Mouse (Mus musculus): Measurements from ENCODE around the gene Hmga1b. TPM values are rescaled to one million over a fixed set of nuclear protein-coding genes. Genes with fewer than 3 reads are reported as not detected.
"Not testable (repeated sequence)": the region's sequence is repeated elsewhere in the genome, so short reads cannot be mapped to it uniquely, and the experiment has no call there.

The Hmga1b gene
- polyA plus RNA-seq, 1 experiment from 2014 or later = 1.6 TPM

DNA sequence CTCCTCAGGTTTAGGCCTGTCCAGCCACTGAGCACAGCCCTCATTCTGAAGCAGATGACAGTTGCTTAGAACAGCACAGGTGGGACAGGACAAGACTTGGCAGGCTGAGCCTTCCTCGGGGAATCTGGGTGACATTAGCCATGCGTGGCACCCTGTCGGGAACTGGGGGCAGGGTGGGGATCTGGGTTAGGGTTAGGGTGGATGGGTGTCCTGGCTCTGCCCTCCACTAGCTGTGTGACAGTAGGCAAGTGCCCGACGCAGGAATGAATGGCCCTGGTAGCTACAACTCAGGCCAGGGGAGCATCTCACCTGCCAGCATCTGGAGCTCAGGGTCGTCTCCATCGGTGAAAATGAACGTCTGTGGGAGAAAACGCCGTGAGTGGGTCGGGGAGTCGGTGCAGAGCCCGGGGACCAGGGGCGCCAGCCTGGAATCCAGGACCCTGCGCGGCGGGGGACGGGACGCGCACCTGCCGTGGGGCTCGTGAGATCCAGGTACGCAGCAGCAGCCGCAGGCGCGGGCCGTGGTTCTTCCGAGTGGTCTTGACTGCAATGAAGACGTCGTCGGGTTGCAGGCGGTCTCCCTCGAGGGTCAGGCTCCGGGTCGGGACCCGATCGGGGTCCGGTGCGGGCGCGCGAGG is 21.0 kb downstream of the Hmga1b start:
- Histone ChIP-seq H3K4me2 (ENCODE audit: low read depth, low read length) (peak overlapping the region; percentile 100), H3K27me3 (ENCODE audit: insufficient read depth, low read length) (no peaks in the 10 kb centered on the region), H3K36me3 (replicated peaks; ENCODE audit: insufficient read depth, low read length) (peaks cover 17% of the 10 kb centered on the region), H3K4me3 (ENCODE audit: low read depth, low read length) (peak overlapping the region; percentile 90), H3K4me1 (ENCODE audit: insufficient read depth) (peaks cover 19% of the 10 kb centered on the region), H3K27ac (ENCODE audit: low read depth) (peak overlapping the region; percentile 77), H3K9ac (replicated peaks) (peak overlapping the region; percentile 88), H3K9me3 (ENCODE audit: low read length) (no peaks in the 10 kb centered on the region)
- ATAC-seq (peak; percentile 4; the same call in 1 of the 2 replicates), DNase-seq (no peak)
- WGBS (ENCODE audit: insufficient replicate concordance) = 3% methylated on average over 41 of the region's 42 CpGs
- TF ChIP-seq CTCF (IDR thresholded peaks at IDR 0.05; ENCODE audit: low read depth) (no peak), EP300 (IDR thresholded peaks at IDR 0.05; ENCODE audit: low read depth) (no peak)

DNA sequence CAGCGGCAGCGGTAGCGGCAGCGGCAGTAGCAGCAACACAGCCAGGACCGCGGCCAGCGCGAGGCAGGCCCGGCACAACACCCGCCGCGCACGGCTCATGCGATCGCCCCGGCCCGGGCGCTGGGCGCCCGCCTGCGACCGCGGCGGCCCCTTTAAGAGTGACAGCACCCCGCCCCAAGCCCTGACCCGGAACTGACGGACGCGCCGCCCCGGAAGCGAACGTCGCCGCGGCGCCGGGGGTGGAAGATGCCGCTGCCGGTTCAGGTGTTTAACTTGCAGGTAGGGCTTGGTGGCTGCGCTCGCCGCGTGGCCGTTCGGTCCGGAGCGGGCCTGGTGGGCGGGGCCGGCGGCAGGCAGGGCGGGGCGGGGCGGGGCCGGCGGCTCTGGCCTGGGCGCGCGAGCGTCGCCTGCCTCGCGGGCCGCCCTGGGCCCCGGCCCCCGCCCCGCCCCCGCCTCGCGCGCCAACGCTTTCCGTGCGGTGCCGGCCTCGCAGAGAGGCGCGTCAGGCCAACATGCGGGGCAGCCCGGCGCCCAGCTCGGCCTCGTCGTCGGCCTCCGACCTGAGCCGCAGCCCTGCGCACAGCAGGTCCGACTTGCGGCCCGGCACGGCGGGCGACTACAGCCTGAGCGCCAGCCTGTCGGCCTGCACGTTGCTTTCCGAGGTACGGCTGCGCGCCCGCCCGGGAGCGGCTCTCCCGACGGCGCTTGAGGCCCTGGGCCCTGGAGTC is 21.6 kb downstream of the Hmga1b start, which contains the start of the genes Rfng and Gps1:
Gene Rfng, minus strand, starts transcription at position 144 of the 728 bp plus-strand sequence.
Gene Gps1, plus strand, starts transcription at position 209 of the 728 bp plus-strand sequence.
- H3K36me3 ChIP-seq (replicated peaks; ENCODE audit: insufficient read depth, low read length) = peaks cover 21% of the 10 kb centered on the region
- H3K4me3 ChIP-seq (ENCODE audit: low read depth, low read length) = peak within 1 kb of the TSS; percentile 90
- H3K9ac ChIP-seq (replicated peaks) = peak within 1 kb of the TSS; percentile 88
- H3K9me3 ChIP-seq (ENCODE audit: low read length) = no peaks in the 10 kb centered on the region
- ATAC-seq (peak; percentile 79), DNase-seq (peak; percentile 89)
- peak within 1 kb of the TSS; percentile 100 for H3K4me2 ChIP-seq (ENCODE audit: low read depth, low read length)
- no peak for TF ChIP-seq CTCF (IDR thresholded peaks at IDR 0.05; ENCODE audit: low read depth)
- no peak for TF ChIP-seq EP300 (IDR thresholded peaks at IDR 0.05; ENCODE audit: low read depth)
- H3K4me1 ChIP-seq (ENCODE audit: insufficient read depth) = peaks cover 19% of the 10 kb centered on the region
- H3K27me3 ChIP-seq (ENCODE audit: insufficient read depth, low read length) = no peaks in the 10 kb centered on the region
- peak within 1 kb of the TSS; percentile 77 for H3K27ac ChIP-seq (ENCODE audit: low read depth)
- WGBS (ENCODE audit: insufficient replicate concordance) = under 1% methylated on average over 77 of the region's 107 CpGs

DNA sequence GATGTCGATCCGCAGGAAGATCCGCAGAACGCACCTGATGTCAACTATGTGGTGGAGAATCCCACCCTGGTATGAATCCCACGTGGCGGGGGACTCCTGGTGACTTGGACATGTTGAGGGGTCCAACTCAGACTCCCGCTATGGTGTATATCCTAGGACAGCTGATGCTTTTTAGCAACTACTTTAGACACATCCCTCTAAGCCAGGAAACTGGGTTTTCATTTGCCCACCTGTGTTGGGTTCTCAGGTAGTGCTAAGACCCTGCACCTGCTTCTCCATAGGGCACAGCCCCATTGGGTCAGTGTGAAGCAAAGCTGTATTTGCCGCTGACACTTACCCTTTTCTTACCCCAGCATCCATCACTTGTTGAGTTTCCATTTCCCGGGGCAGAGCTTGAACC is 22.6 kb downstream of the Hmga1b start:
- Histone ChIP-seq H3K9ac (replicated peaks) (peak overlapping the region; percentile 88), H3K27me3 (ENCODE audit: insufficient read depth, low read length) (no peaks in the 10 kb centered on the region), H3K27ac (ENCODE audit: low read depth) (no peak overlapping the region), H3K4me3 (ENCODE audit: low read depth, low read length) (peak overlapping the region; percentile 90), H3K36me3 (replicated peaks; ENCODE audit: insufficient read depth, low read length) (peaks cover 30% of the 10 kb centered on the region), H3K4me1 (ENCODE audit: insufficient read depth) (peaks cover 19% of the 10 kb centered on the region), H3K9me3 (ENCODE audit: low read length) (no peaks in the 10 kb centered on the region), H3K4me2 (ENCODE audit: low read depth, low read length) (peak overlapping the region; percentile 100)
- DNase-seq (no peak), ATAC-seq (no peak)
- TF ChIP-seq EP300 (IDR thresholded peaks at IDR 0.05; ENCODE audit: low read depth) = no peak
- TF ChIP-seq CTCF (IDR thresholded peaks at IDR 0.05; ENCODE audit: low read depth) = no peak
- 33% methylated on average over 9 of the region's 9 CpGs for WGBS (ENCODE audit: insufficient replicate concordance)

DNA sequence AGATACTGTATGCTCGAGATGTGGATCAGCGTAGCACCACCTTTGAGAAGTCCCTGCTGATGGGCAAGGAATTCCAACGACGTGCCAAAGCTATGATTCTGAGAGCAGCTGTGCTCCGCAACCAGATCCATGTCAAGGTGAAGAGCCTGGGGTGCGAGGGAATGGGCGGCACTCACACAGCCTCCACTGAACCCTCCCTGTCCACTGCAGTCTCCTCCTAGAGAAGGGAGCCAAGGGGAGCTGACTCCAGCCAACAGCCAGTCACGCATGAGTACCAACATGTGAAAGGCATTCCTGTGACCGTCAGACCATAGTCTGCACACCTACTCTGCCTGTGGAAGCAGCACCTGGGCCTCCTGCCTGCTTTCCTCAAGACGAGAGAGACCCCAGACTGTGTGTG is 25.9 kb downstream of the Hmga1b start:
- H3K27me3 ChIP-seq (ENCODE audit: insufficient read depth, low read length); H3K4me2 ChIP-seq (ENCODE audit: low read depth, low read length); H3K27ac ChIP-seq (ENCODE audit: low read depth); DNase-seq; H3K9me3 ChIP-seq (ENCODE audit: low read length); H3K4me3 ChIP-seq (ENCODE audit: low read depth, low read length); ATAC-seq; H3K9ac ChIP-seq (replicated peaks): not testable (repeated sequence)
- peaks cover 16% of the 10 kb centered on the region for H3K4me1 ChIP-seq (ENCODE audit: insufficient read depth)
- H3K36me3 ChIP-seq (replicated peaks; ENCODE audit: insufficient read depth, low read length) = peaks cover 63% of the 10 kb centered on the region
- 75% methylated on average over 9 of the region's 10 CpGs for WGBS (ENCODE audit: insufficient replicate concordance)

DNA sequence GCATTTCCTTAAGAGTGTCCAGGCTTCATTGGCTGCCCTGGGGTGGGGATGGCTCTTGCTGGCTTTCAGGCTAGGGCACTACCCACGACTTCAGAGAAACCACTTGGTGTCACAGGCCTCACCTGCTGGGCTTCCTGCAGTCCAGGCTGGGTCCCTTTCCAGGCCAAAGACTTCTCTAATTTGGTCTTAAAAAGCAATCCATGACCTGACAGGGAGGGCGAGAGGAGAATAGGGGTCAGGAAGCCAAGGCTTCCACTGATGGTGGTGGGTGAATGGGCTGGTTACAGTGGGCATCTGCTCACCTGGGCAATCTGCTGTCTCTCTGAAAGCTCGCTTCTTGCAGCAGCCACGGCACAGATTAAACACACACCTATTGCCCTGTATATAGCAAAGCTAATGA is 26.8 kb downstream of the Hmga1b start:
- no peak for DNase-seq
- Histone ChIP-seq H3K9ac (replicated peaks) (no peak overlapping the region), H3K9me3 (ENCODE audit: low read length) (no peaks in the 10 kb centered on the region), H3K4me3 (ENCODE audit: low read depth, low read length) (no peak overlapping the region), H3K27ac (ENCODE audit: low read depth) (no peak overlapping the region), H3K36me3 (replicated peaks; ENCODE audit: insufficient read depth, low read length) (peaks cover 72% of the 10 kb centered on the region), H3K4me1 (ENCODE audit: insufficient read depth) (peaks cover 12% of the 10 kb centered on the region), H3K27me3 (ENCODE audit: insufficient read depth, low read length) (no peaks in the 10 kb centered on the region), H3K4me2 (ENCODE audit: low read depth, low read length) (no peak overlapping the region)
- 74% methylated on average over 4 of the region's 4 CpGs for WGBS (ENCODE audit: insufficient replicate concordance)
- no peak for ATAC-seq
- TF ChIP-seq EP300 (IDR thresholded peaks at IDR 0.05; ENCODE audit: low read depth) = no peak
- no peak for TF ChIP-seq CTCF (IDR thresholded peaks at IDR 0.05; ENCODE audit: low read depth)

DNA sequence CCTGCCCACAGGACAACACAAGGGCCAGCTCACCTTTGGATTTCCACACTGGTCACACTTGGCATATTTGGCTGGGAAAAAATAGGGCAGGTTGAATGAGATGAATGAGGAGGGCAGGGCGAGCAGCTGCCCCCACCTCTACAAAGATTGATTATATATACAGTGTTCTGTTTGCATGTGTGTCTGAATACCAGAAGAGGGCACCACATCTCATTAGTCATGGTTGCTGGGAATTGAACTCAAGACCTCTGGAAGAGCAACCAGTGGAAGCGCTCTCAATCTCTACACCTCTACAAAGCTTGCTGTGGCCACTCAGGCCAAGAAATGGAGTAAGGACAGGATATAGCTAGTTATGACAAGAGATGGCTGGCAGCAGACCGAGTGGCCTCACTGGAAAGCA is 27.2 kb downstream of the Hmga1b start:
- no peaks in the 10 kb centered on the region for H3K27me3 ChIP-seq (ENCODE audit: insufficient read depth, low read length)
- DNase-seq (no peak), ATAC-seq (peak; percentile 16; the same call in 1 of the 2 replicates)
- no peak overlapping the region for H3K27ac ChIP-seq (ENCODE audit: low read depth)
- H3K4me1 ChIP-seq (ENCODE audit: insufficient read depth) = peaks cover 12% of the 10 kb centered on the region
- no peaks in the 10 kb centered on the region for H3K9me3 ChIP-seq (ENCODE audit: low read length)
- no peak overlapping the region for H3K4me2 ChIP-seq (ENCODE audit: low read depth, low read length)
- H3K4me3 ChIP-seq (ENCODE audit: low read depth, low read length) = no peak overlapping the region
- H3K36me3 ChIP-seq (replicated peaks; ENCODE audit: insufficient read depth, low read length) = peaks cover 72% of the 10 kb centered on the region
- no peak overlapping the region for H3K9ac ChIP-seq (replicated peaks)
- no peak for TF ChIP-seq EP300 (IDR thresholded peaks at IDR 0.05; ENCODE audit: low read depth)
- TF ChIP-seq CTCF (IDR thresholded peaks at IDR 0.05; ENCODE audit: low read depth) = no peak
- WGBS (ENCODE audit: insufficient replicate concordance) = 82% methylated on average over 3 of the region's 3 CpGs

Measured in liver, postnatal 0 days (tissue).